Mouse (Mus musculus) G1E (cell line): Measurements from ENCODE around the gene Prss32.

ENCODE experiments used
- CTCF ChIP-seq: IDR thresholded peaks from 2 replicates; pipeline ENCODE4 v1.5.1; 2012; ENCODE audit warnings: low read depth, low read length, inconsistent platforms, mixed read lengths
- GATA1 ChIP-seq: IDR thresholded peaks from 2 replicates; pipeline ENCODE4 v1.6.1; 2012; ENCODE audit warnings: borderline replicate concordance, low read length, inconsistent platforms, mixed read lengths
- GATA2 ChIP-seq: IDR thresholded peaks from 2 replicates; pipeline ENCODE4 v1.6.1; 2012; ENCODE audit warnings: low read depth, low read length, inconsistent platforms, borderline replicate concordance
- TAL1 ChIP-seq: conservative IDR thresholded peaks from 2 replicates; pipeline ENCODE4 v1.6.1; 2012; ENCODE audit warnings: low read depth, low read length, inconsistent platforms, mixed read lengths

GRCm38 (mm10) chr17:23854229-23854765, 10.6 kb downstream of the Prss32 start:
- no peak for TF ChIP-seq CTCF
- no peak for TF ChIP-seq GATA1
- TF ChIP-seq TAL1: no peak
- no peak for TF ChIP-seq GATA2
